Mouse (Mus musculus): Measurements from ENCODE around the gene Krt78.

Gene Krt78

GRCm38 (mm10) chr15:101902171-101903149, 51.6 kb downstream of the Krt78 start:
- in situ Hi-C loops (cut with MboI, MseI): no loop called here
